Comparison of ENCODE assay signal across 24 mouse cellular contexts in genomic region chr9:70281407-70281806, GRCm38 (mm10).
DNase-seq lines count a peak whose midpoint lies in the region; ATAC-seq and TF ChIP-seq lines count a peak whose summit lies in the region.
"Had no signal": no experiment of that assay in that cellular context is flagged by ENCODE, and none has a peak within 500 bp of the region (broad histone marks: within the 10 kb centered on the region; RNA-seq: fewer than 3 reads in every experiment).

No protein-coding gene starts in this region.

- no peak overlapping the region for H3K27ac ChIP-seq in limb, embryonic 15.5 days
- H3K27ac ChIP-seq in limb, embryonic 10.5 days, result no peak overlapping the region
- H3K27ac ChIP-seq in bone marrow macrophage, adult 2 months (ENCODE audit: insufficient read depth, low read depth, low read length), result peak overlapping the region; percentile 10; the same call in 1 of the 2 replicates
- no peak overlapping the region for H3K27ac ChIP-seq in stomach, embryonic 14.5 days (ENCODE audit: low read length)
- H3K27ac ChIP-seq in kidney, embryonic 14.5 days (ENCODE audit: low read depth, low read length), result no peak overlapping the region
- H3K27ac ChIP-seq: heart, embryonic 15.5 days; hindbrain, embryonic 10.5 days; hindbrain, embryonic 13.5 days had no signal

- no peak overlapping the region for H3K4me3 ChIP-seq in limb, embryonic 15.5 days
- no peak overlapping the region for H3K4me3 ChIP-seq in limb, embryonic 10.5 days
- H3K4me3 ChIP-seq in bone marrow macrophage, adult 2 months (ENCODE audit: insufficient read depth, low read length), result no peak overlapping the region
- H3K4me3 ChIP-seq in stomach, embryonic 14.5 days (ENCODE audit: low read depth, low read length), result no peak overlapping the region
- H3K4me3 ChIP-seq in kidney, embryonic 14.5 days (ENCODE audit: low read length), result no peak overlapping the region
- H3K4me3 ChIP-seq: heart, embryonic 12.5 days; heart, embryonic 15.5 days; hindbrain, embryonic 10.5 days; hindbrain, embryonic 13.5 days had no signal

- H3K9ac ChIP-seq in limb, embryonic 15.5 days, result no peak overlapping the region
- no peak overlapping the region for H3K9ac ChIP-seq in stomach, embryonic 14.5 days (replicated peaks; ENCODE audit: low read depth, low read length)
- H3K9ac ChIP-seq in kidney, embryonic 14.5 days (ENCODE audit: low read depth, low read length), result no peak overlapping the region
- H3K9ac ChIP-seq: forebrain, postnatal 0 days; heart, embryonic 12.5 days; heart, embryonic 15.5 days; hindbrain, embryonic 13.5 days had no signal

- H3K27me3 ChIP-seq in limb, embryonic 15.5 days, result no peaks in the 10 kb centered on the region
- no peaks in the 10 kb centered on the region for H3K27me3 ChIP-seq in limb, embryonic 10.5 days (ENCODE audit: low read depth, poor library complexity, severe bottlenecking)
- H3K27me3 ChIP-seq in stomach, embryonic 14.5 days (ENCODE audit: control insufficient read depth, insufficient read depth, low read length), result no peaks in the 10 kb centered on the region
- H3K27me3 ChIP-seq in kidney, embryonic 14.5 days (ENCODE audit: control insufficient read depth, insufficient read depth, low read length), result no peaks in the 10 kb centered on the region
- H3K27me3 ChIP-seq: heart, embryonic 12.5 days; heart, embryonic 15.5 days; hindbrain, embryonic 13.5 days had no signal

- H3K36me3 ChIP-seq in limb, embryonic 15.5 days, result 0 out of 2 replicates have a peak, but pooled peaks cover 3% of the 10 kb centered on the region
- H3K36me3 ChIP-seq in limb, embryonic 10.5 days, result no peaks in the 10 kb centered on the region
- H3K36me3 ChIP-seq in stomach, embryonic 14.5 days (ENCODE audit: control insufficient read depth, insufficient read depth, low read length), result no peaks in the 10 kb centered on the region
- H3K36me3 ChIP-seq in kidney, embryonic 14.5 days (ENCODE audit: control insufficient read depth, insufficient read depth, low read length), result no peaks in the 10 kb centered on the region
- H3K36me3 ChIP-seq: heart, embryonic 12.5 days; heart, embryonic 15.5 days; hindbrain, embryonic 10.5 days; hindbrain, embryonic 13.5 days had no signal

- H3K4me2 ChIP-seq in limb, embryonic 15.5 days, result no peak overlapping the region
- H3K4me2 ChIP-seq in stomach, embryonic 14.5 days (replicated peaks; ENCODE audit: low read depth, low read length), result no peak overlapping the region
- H3K4me2 ChIP-seq in kidney, embryonic 14.5 days (replicated peaks; ENCODE audit: low read depth, low read length), result no peak overlapping the region
- H3K4me2 ChIP-seq: heart, embryonic 12.5 days; heart, embryonic 15.5 days; hindbrain, embryonic 13.5 days had no signal

- ATAC-seq in limb, embryonic 15.5 days (ENCODE audit: insufficient number of reproducible peaks, low FRiP score, low TSS enrichment, low read depth), result peak; percentile 52; the same call in 1 of the 2 replicates
- peak; percentile 60; the same call in 1 of the 2 replicates for ATAC-seq in stomach, embryonic 14.5 days (ENCODE audit: insufficient number of reproducible peaks, insufficient read depth, low FRiP score, low read depth)
- no peak for ATAC-seq in kidney, embryonic 14.5 days (ENCODE audit: low FRiP score, low TSS enrichment)
- ATAC-seq: CD4-positive, CD25-positive, alpha-beta regulatory T cell, adult 4 months; forebrain, embryonic 14.5 days; forebrain, postnatal 0 days; hindbrain, embryonic 16.5 days had no signal

- 85% methylated on average over 8 of the region's 8 CpGs for WGBS in limb, embryonic 15.5 days
- 93% methylated on average over 8 of the region's 8 CpGs for WGBS in limb, embryonic 10.5 days
- 68% methylated on average over 8 of the region's 8 CpGs for WGBS in stomach, embryonic 14.5 days
- WGBS in kidney, embryonic 14.5 days, result 90% methylated on average over 8 of the region's 8 CpGs

- no peak for TF ChIP-seq CTCF in bone marrow macrophage, adult 2 months (IDR thresholded peaks at IDR 0.05; ENCODE audit: low read depth, low read length)

- TF ChIP-seq POLR2A in bone marrow macrophage, adult 2 months (IDR thresholded peaks at IDR 0.05; ENCODE audit: borderline replicate concordance, low read depth, low read length), result no peak

- DNase-seq in limb, embryonic 10.5 days (ENCODE audit: low spot score), result no peak
- no peak for DNase-seq in gastrocnemius, adult 18-20 months (ENCODE audit: low spot score)
- DNase-seq: adrenal gland, adult 2 months; adrenal gland, postnatal 14 days; cerebellum, adult 11-12 months; cerebellum, adult 8-10 months; cerebellum, postnatal 36 days; embryo, embryonic 11 days; forebrain, postnatal 0 days; gastrocnemius, postnatal 25 days; heart, adult 18-20 months; heart, postnatal 10 days; heart, postnatal 36 days had no signal

- H3K4me1 ChIP-seq in limb, embryonic 15.5 days, result peaks cover 2% of the 10 kb centered on the region; the same call in 1 of the 2 replicates
- H3K4me1 ChIP-seq in limb, embryonic 10.5 days, result no peaks in the 10 kb centered on the region
- H3K4me1 ChIP-seq in bone marrow macrophage, adult 2 months (ENCODE audit: control insufficient read depth, insufficient read depth, low read length), result peaks cover 39% of the 10 kb centered on the region
- no peaks in the 10 kb centered on the region for H3K4me1 ChIP-seq in stomach, embryonic 14.5 days (ENCODE audit: control insufficient read depth, insufficient read depth, low read length)
- H3K4me1 ChIP-seq in kidney, embryonic 14.5 days (ENCODE audit: control insufficient read depth, insufficient read depth, low read length), result no peaks in the 10 kb centered on the region
- H3K4me1 ChIP-seq: hindbrain, embryonic 10.5 days; hindbrain, embryonic 13.5 days had no signal

- no peaks in the 10 kb centered on the region for H3K9me3 ChIP-seq in limb, embryonic 15.5 days
- H3K9me3 ChIP-seq in limb, embryonic 10.5 days (replicated peaks), result no peaks in the 10 kb centered on the region
- H3K9me3 ChIP-seq in stomach, embryonic 14.5 days (ENCODE audit: control insufficient read depth, low read depth, low read length), result no peaks in the 10 kb centered on the region
- H3K9me3 ChIP-seq in kidney, embryonic 14.5 days (ENCODE audit: control insufficient read depth, low read length), result no peaks in the 10 kb centered on the region
- H3K9me3 ChIP-seq: heart, embryonic 12.5 days; heart, embryonic 15.5 days; hindbrain, embryonic 13.5 days had no signal
